Mouse (Mus musculus): ENCODE results near the gene Prelid3b. TPM values are rescaled to one million over a fixed set of nuclear protein-coding genes. Genes with fewer than 3 reads are reported as not detected.

The Prelid3b gene
- polyA plus RNA-seq (2012; fragmentation: generic; extraction: Trizol), result 90.0 TPM
- long read RNA-seq, experiment 1, transcript Prelid3b-201 (6 exons, 1,553 nt), result major isoform, 146 of 166 reads
- long read RNA-seq, experiment 1, partial matches to known transcripts, result 2 of 166 reads
- long read RNA-seq, experiment 1, other reads (novel, unspliced or antisense), result 18 of 166 reads
- long read RNA-seq, experiment 2, transcript Prelid3b-201 (6 exons, 1,553 nt), result major isoform, 366 of 376 reads
- long read RNA-seq, experiment 2, partial matches to known transcripts, result 0 of 376 reads
- long read RNA-seq, experiment 2, other reads (novel, unspliced or antisense), result 8 of 376 reads

GRCm38 (mm10) chr2:174472818-174473549 is at the start of gene Prelid3b:
TSS of gene Prelid3b (minus strand) at chr2:174473081.
- Histone ChIP-seq H3K79me3 (ENCODE audit: low read depth) (peaks cover 45% of the 10 kb centered on the region), H3K79me2 (ENCODE audit: control insufficient read depth, insufficient read depth) (peaks cover 48% of the 10 kb centered on the region), H3ac (ENCODE audit: control insufficient read depth, insufficient read length, low read depth) (peak within 1 kb of the TSS; percentile 88), H3K36me3 (ENCODE audit: control insufficient read depth, insufficient read depth) (peaks cover 37% of the 10 kb centered on the region), H3K27me3 (ENCODE audit: control insufficient read depth, insufficient read depth, insufficient read length) (no peaks in the 10 kb centered on the region), H3K4me3 (ENCODE audit: insufficient read depth, poor library complexity, severe bottlenecking) (peak within 1 kb of the TSS; percentile 83)
- TF ChIP-seq MAX (IDR thresholded peaks at IDR 0.05) (no peak), MYOD1 (IDR thresholded peaks at IDR 0.05; ENCODE audit: control insufficient read depth, insufficient read length, low read depth) (no peak), USF1 (IDR thresholded peaks at IDR 0.05; ENCODE audit: low read depth) (no peak), CTCF (IDR thresholded peaks at IDR 0.05; ENCODE audit: control insufficient read depth, insufficient read depth, insufficient read length) (no peak), FOSL1 (IDR thresholded peaks at IDR 0.05; ENCODE audit: insufficient read depth, low read length, poor library complexity, severe bottlenecking) (no peak), CEBPB (IDR thresholded peaks at IDR 0.05; ENCODE audit: low read depth) (no peak)

- H3K27me3 ChIP-seq (ENCODE audit: control insufficient read depth, insufficient read depth, insufficient read length), result peaks cover 19% of the 10 kb centered on the region
Observed at GRCm38 (mm10) chr2:174522134-174522533, 49.3 kb upstream of the Prelid3b start.

GRCm38 (mm10) chr2:174517141-174518079 is 44.5 kb upstream of the Prelid3b start:
- H3K79me3 ChIP-seq (ENCODE audit: low read depth), result no peaks in the 10 kb centered on the region
- TF ChIP-seq MYOD1 (IDR thresholded peaks at IDR 0.05; ENCODE audit: control insufficient read depth, insufficient read length, low read depth) (no peak), MYOG (IDR thresholded peaks at IDR 0.05; ENCODE audit: control insufficient read depth, extremely low read depth, insufficient read length) (no peak), CEBPB (IDR thresholded peaks at IDR 0.05; ENCODE audit: low read depth) (no peak), MAX (IDR thresholded peaks at IDR 0.05) (no peak), FOSL1 (IDR thresholded peaks at IDR 0.05; ENCODE audit: insufficient read depth, low read length, poor library complexity, severe bottlenecking) (no peak), USF1 (IDR thresholded peaks at IDR 0.05; ENCODE audit: low read depth) (no peak), CTCF (IDR thresholded peaks at IDR 0.05; ENCODE audit: control insufficient read depth, insufficient read depth, insufficient read length) (no peak)
- no peak overlapping the region for H3ac ChIP-seq (ENCODE audit: control insufficient read depth, insufficient read length, low read depth)
- H3K27me3 ChIP-seq (ENCODE audit: control insufficient read depth, insufficient read depth, insufficient read length), result peaks cover 22% of the 10 kb centered on the region
- no peaks in the 10 kb centered on the region for H3K36me3 ChIP-seq (ENCODE audit: control insufficient read depth, insufficient read depth)
- no peak overlapping the region for H3K4me3 ChIP-seq (ENCODE audit: insufficient read depth, poor library complexity, severe bottlenecking)
- H3K79me2 ChIP-seq (ENCODE audit: control insufficient read depth, insufficient read depth), result no peaks in the 10 kb centered on the region

More at GRCm38 (mm10) chr2:174522134-174522533, 49.3 kb upstream of the Prelid3b start:
- Histone ChIP-seq H3K79me3 (ENCODE audit: low read depth) (no peaks in the 10 kb centered on the region), H3ac (ENCODE audit: control insufficient read depth, insufficient read length, low read depth) (no peak overlapping the region), H3K36me3 (ENCODE audit: control insufficient read depth, insufficient read depth) (no peaks in the 10 kb centered on the region), H3K4me3 (ENCODE audit: insufficient read depth, poor library complexity, severe bottlenecking) (no peak overlapping the region), H3K79me2 (ENCODE audit: control insufficient read depth, insufficient read depth) (no peaks in the 10 kb centered on the region)
- no peak for TF ChIP-seq MAX (IDR thresholded peaks at IDR 0.05)
- TF ChIP-seq CEBPB (IDR thresholded peaks at IDR 0.05; ENCODE audit: low read depth), result no peak
- no peak for TF ChIP-seq FOSL1 (IDR thresholded peaks at IDR 0.05; ENCODE audit: insufficient read depth, low read length, poor library complexity, severe bottlenecking)
- TF ChIP-seq MYOD1 (IDR thresholded peaks at IDR 0.05; ENCODE audit: control insufficient read depth, insufficient read length, low read depth), result no peak
- TF ChIP-seq USF1 (IDR thresholded peaks at IDR 0.05; ENCODE audit: low read depth), result no peak
- no peak for TF ChIP-seq MYOG (IDR thresholded peaks at IDR 0.05; ENCODE audit: control insufficient read depth, extremely low read depth, insufficient read length)
- no peak for TF ChIP-seq CTCF (IDR thresholded peaks at IDR 0.05; ENCODE audit: control insufficient read depth, insufficient read depth, insufficient read length)

- no peaks in the 10 kb centered on the region for H3K36me3 ChIP-seq (ENCODE audit: control insufficient read depth, insufficient read depth)
- H3K27me3 ChIP-seq (ENCODE audit: control insufficient read depth, insufficient read depth, insufficient read length), result peaks cover 21% of the 10 kb centered on the region
- no peak for TF ChIP-seq CTCF (IDR thresholded peaks at IDR 0.05; ENCODE audit: control insufficient read depth, insufficient read depth, insufficient read length)
Observed at GRCm38 (mm10) chr2:174514887-174515286, 42.0 kb upstream of the Prelid3b start.

GRCm38 (mm10) chr2:174513827-174514226 is 40.9 kb upstream of the Prelid3b start:
- no peak for TF ChIP-seq CTCF (IDR thresholded peaks at IDR 0.05; ENCODE audit: control insufficient read depth, insufficient read depth, insufficient read length)
- no peak for TF ChIP-seq MYOD1 (IDR thresholded peaks at IDR 0.05; ENCODE audit: control insufficient read depth, insufficient read length, low read depth)
- TF ChIP-seq MAX (IDR thresholded peaks at IDR 0.05), result no peak
- TF ChIP-seq USF1 (IDR thresholded peaks at IDR 0.05; ENCODE audit: low read depth), result no peak
- TF ChIP-seq MYOG (IDR thresholded peaks at IDR 0.05; ENCODE audit: control insufficient read depth, extremely low read depth, insufficient read length), result no peak
- TF ChIP-seq FOSL1 (IDR thresholded peaks at IDR 0.05; ENCODE audit: insufficient read depth, low read length, poor library complexity, severe bottlenecking), result no peak
- no peak for TF ChIP-seq CEBPB (IDR thresholded peaks at IDR 0.05; ENCODE audit: low read depth)
- Histone ChIP-seq H3K4me3 (ENCODE audit: insufficient read depth, poor library complexity, severe bottlenecking) (no peak overlapping the region), H3K79me2 (ENCODE audit: control insufficient read depth, insufficient read depth) (no peaks in the 10 kb centered on the region), H3ac (ENCODE audit: control insufficient read depth, insufficient read length, low read depth) (no peak overlapping the region), H3K36me3 (ENCODE audit: control insufficient read depth, insufficient read depth) (no peaks in the 10 kb centered on the region), H3K27me3 (ENCODE audit: control insufficient read depth, insufficient read depth, insufficient read length) (peaks cover 17% of the 10 kb centered on the region), H3K79me3 (ENCODE audit: low read depth) (no peaks in the 10 kb centered on the region)

More at GRCm38 (mm10) chr2:174514887-174515286, 42.0 kb upstream of the Prelid3b start:
- no peaks in the 10 kb centered on the region for H3K79me3 ChIP-seq (ENCODE audit: low read depth)
- H3K4me3 ChIP-seq (ENCODE audit: insufficient read depth, poor library complexity, severe bottlenecking), result no peak overlapping the region
- no peaks in the 10 kb centered on the region for H3K79me2 ChIP-seq (ENCODE audit: control insufficient read depth, insufficient read depth)
- H3ac ChIP-seq (ENCODE audit: control insufficient read depth, insufficient read length, low read depth), result no peak overlapping the region
